Mouse (Mus musculus) gastrocnemius, adult 18-20 months (tissue): ENCODE measurements around the gene Prkce. TPM values are rescaled to one million over a fixed set of nuclear protein-coding genes. Genes with fewer than 3 reads are reported as not detected.

Experiments
- DNase-seq: peaks from one replicate; pipeline ENCODE4 v3.0.0; 2021; ENCODE audit warnings: low spot score
- total RNA-seq, 2 experiments: library from RNA; stranded (reverse); gene quantifications; 2 replicates each; pipeline ENCODE4 v1.2.3; 2021

Gene Prkce
- total RNA-seq, 2 experiments from 2014 or later = 11.6 to 12.3 TPM

DNA sequence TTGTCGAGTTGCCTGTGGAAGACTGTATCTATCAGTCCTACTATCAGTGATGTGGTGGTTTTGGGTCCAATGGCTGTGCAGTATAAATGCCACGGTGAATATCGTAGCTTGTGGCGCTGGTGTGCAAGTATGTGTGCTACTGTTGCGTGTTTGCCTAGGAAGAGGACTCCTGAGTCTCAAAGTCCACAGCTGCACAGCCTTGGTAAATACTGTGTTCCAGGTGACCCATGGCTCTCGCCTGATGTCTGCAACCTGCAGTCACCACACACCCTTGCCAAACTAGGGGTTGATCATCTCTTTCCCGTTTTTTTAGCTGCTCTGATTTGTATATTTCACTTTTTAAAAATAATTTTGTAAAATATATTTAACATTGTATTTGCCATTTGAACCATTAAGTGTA, 273.5 kb downstream of the Prkce start:
- DNase-seq = no peak

DNA sequence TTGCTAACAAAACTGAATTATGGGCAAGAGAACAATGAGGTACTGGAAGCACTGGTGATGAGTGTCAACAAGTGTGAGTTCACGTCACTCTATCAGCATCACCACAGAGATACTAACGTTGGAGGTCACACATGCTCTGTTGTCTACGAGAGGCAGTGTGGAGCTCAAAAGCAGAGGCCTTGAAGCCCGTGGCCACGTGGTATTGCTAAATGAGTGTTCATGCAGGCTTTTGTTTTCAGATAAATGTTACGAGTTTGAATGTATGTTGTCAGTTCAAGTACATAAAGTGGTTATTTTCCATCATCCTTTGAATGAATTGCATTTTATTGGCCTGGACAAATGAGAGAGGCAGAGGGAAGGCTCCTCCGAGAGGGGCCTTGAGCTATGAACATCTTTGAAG, 276.3 kb downstream of the Prkce start:
- DNase-seq = no peak

DNA sequence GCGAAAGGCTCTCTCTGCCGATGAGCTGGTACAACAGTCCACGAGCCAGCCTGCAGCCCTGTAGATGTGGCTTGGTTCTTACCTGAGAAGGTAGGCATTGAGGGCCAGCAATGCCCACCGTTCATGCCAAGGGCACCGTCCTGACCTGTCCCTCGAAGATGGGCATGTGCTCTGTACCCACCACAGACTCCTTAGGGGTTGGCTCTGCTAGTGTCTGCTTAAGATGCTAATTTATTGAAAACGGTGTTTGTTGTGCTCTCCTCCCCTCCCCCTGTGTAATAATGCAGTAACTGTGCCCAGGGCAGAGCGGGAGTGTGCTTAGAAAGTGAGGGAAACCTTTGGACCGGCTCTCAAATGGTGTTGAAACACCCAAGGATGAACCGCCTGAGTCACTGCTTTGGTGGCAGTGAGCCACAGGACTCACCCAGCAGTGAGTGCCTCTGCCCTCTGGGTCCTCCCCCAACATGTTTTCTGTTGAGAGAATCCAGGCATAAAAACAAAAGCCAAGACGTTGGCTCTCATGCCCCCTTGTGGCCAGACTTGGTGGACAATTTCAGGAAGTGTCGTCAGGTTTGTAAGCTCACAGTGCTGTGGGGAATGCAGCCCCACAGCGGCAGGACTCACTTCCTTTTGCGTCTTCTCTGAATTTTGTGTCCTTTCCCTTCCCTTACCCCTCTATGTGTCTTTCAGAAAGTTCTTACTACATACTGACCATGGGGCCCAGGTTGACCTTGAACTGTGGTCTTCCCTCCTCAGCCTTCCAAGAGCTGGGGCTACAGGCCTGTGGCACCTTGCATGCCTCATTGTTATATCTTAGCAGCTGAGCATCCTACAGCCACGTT, 277.2 kb downstream of the Prkce start:
- DNase-seq = peak; percentile 96

DNA sequence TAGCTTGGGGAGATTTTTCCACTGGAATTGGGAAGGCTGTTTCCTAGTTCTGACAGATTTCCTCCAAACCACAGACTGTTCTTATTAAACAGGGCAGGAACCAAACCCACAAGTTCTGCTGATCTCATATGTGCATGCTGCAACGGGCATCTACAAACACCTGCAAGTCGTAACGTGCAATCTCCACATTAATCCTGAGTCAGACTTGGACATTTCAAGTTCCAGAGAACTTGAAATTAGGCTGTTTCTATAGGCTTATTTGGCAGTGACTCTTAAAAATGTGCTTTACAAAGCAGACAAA, 277.8 kb downstream of the Prkce start:
- no peak for DNase-seq

DNA sequence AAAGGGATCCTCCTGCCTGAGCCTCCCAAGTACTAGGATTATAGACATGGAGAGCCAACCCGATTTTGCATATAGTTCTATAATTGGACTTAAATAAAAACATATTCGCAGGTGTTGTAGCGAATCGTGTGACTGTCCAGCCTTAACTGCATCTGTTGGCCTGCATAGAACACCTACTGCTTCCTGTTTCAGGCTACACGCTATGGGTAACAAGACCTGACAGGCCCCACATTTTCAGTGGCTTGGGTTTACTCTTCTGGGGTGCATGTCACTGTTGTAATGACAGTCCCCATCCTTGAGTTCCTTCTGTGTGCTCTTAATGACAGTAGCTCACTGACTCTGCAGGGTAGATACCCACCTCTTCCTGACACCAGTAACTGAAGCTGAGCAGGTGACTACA, 278.3 kb downstream of the Prkce start:
- DNase-seq = no peak

DNA sequence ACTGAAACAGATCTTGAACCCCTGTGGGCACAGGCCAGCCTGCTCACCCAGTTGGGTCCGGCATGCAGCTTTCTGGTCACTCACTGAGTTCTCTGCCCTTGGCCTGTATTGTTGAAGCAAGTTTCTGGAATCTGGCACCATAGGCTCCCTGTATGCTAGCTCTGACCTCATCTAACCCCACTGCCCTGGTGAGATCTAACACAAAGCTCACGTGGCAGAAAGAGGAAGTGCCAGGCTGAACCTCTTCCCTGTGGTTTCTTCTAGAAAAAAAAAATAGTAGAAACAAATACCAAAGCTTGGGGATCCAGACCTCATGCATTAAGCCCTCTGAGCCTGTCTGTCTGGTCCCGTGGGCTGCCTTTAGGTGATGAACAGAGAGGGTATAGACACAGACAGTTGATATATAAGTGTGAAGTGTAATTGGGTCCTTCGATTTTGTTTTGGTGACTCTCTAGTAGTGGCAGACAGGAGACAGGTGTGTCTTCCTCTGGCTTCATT, 279.6 kb downstream of the Prkce start:
- DNase-seq = no peak

DNA sequence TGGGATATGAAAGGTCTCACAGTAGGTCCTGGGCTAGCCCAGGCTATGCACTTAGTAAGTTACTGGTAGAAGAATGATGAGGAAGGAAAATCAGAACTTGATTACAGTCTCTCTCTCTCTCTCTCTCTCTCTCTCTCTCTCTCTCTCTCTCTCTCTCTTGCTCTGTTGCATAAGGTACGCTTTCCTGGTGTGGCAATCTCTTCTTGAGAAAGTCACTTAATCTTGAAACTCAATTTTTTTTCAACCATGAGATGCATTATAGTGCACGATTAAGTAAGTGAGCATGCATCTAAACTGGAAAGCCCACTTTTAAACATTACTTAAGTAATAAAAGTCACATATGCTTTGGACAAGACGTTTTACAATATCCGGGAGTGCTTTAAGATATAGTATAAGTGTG, 285.3 kb downstream of the Prkce start:
- no peak for DNase-seq

DNA sequence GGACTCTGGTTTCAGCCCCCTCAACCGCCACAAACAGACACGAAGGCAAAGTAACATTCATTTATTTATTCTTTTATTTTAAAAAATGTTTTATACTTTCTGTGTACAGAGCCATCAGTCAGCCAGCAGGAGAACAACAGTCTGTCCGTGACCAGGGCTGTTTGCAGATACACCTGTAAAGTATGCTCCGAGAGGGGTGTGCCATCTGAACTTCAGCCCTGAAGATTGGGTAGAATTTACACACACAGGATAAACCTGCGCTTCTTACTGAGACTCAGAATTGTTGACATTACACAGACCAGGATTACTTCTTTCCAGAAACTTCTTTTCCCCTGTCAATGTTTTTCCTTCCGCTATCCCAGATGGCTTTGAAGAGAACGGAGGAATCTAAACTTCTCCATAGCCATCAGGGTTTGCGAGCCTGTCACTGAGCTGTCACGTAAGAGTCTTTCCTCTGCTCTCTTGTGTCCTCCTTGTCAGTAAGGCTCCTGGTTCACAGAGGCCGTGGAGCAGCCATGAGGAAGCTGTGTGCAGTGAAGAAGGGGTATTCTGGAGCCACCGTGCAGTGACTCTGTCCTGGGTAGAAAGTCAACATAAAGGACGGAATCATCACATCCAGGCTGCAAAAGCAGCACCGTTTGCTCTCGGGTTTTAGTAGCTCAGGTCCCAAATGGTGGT, 286.2 kb downstream of the Prkce start:
- DNase-seq = no peak

DNA sequence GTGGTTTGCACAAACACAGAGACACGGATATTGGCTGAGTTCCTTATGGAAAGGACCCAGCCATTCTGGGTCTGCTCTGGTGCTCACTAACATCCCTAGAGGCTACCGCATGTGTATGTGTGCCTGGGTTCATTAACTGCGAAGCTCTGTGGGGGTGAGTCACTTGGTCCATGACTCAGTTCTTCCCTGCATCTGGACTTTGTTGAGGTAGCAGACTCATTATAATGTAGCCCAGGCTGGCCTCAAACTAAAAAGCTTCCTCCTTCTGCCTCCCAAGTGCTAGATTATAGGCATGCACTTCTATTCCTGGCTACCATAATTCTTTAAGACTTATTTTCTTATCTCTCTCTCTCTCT, 286.7 kb downstream of the Prkce start:
- DNase-seq = no peak

DNA sequence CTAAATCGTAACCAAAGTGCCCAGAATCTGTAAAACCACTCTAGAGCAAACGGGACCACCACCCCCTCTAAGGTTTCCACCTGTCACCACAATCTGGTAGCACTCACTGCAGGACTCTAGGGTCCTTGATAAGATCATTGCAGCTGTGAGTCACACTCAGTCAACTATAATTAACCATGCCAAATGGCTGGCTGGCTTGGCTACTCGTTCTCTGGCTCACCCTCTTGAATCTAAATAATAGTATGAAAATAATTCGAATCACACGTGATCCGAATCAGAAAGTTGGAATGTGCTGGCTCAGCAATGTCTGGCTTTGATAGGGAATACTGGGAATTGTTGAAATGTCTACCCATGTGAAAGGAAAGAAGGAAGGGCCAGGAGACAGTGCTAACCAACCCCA, 288.9 kb downstream of the Prkce start:
- DNase-seq = no peak

DNA sequence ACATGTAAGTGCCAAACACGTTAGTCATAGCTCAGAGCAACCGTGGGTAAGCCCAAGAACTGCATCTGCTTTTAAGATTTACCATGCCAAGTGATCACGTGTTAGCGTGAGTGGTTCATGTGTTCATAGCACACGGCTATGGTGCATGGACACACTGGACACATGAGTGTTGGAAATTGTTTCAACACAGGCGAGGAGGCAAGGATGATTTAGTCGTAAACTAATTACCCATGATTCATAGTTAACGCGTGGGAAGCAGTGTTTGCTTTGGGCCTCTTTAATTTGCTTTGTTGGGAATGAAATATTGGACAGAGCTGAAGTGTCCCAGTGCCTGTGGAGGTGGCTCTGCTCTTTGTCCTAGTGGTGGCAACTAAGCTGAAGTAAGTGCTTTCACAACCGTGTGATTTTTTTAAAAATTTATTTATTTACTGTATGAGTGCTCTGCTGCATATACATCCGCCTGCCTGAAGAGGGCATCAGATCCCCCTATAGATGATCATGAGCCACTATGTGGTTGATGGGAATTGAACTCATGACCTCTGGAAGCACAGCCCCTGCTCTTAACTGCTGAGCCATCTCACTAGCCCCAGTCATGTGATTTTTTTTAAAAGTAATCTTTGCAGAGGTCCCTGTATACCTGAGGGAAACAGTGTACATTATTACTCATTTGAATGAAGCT, 290.9 kb downstream of the Prkce start:
- no peak for DNase-seq

DNA sequence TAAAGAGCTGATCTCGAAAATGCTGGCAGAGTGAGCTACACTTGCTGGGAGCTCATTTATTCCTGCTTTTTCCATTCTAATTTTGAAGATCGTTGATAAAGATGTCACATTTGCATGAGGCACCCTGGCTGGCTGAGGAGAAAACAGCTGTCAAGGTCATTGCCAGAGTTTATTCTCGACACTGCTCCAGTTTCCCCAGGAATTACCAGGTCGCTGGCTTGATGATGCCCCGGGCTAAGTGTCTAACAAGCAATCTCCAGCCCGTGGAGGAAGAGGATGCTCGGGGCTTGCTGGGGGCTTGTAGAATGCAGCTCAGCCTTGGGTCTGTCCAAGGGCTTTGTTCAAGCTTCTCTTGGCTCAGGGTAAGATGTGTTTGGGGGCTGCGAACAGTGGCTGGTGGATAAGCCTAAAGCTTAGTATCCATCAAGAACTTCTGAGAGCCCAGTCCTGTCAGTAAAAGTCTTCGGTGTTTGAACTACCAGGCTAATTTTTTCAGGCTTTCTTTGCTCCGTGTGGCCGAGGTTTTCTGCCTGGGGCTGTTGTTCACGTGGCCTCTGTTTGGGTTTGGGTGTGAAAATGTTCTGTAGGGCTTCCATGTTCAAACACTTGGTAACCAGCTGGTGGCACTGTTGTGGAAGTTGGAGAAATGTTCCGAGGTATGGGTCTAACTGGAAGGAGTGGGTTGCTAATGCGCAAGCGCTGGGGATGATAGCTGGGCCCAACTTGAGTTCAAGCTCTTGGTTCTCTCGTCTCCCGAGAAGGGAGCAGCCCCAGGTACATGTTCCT, 293.3 kb downstream of the Prkce start:
- peak; percentile 15 for DNase-seq

DNA sequence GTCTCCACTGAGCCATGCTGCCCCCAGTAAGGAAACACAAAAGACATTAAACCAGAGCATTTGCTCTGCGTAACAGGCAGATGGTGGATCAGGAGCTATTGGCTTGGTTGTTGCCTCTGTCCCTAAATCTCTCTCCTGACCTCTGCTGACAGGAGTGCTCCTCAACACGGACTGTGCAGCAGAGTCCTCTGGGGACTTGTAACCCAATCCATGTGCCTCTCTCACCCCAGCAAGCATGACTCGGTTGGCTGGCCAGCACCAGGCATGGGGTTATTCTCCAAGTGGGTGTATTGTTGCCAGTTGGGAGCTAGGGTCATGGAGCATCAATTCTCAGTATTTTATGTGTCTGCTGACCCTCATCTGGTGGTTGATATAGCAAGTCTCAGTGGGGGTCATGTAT, 295.8 kb downstream of the Prkce start:
- peak; percentile 34 for DNase-seq

DNA sequence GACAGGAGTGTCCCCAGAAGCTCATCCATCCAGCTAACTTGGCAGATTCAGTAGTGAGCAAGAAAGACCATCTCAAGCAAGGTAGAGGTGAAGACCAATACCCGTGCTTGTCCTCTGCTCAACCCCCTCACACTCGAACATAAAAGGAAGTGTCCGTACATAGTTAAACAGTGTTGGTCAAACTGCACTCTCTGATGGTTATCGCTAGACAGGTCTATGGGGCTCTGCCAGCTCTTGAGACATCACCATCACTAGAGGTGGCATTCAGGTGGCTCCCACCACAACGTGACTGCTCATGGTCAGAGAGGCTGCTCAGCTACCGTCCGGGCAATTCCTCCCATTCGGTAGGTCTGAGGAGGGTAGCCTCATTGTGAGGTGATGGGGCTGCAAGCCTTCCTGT, 296.6 kb downstream of the Prkce start:
- no peak for DNase-seq

DNA sequence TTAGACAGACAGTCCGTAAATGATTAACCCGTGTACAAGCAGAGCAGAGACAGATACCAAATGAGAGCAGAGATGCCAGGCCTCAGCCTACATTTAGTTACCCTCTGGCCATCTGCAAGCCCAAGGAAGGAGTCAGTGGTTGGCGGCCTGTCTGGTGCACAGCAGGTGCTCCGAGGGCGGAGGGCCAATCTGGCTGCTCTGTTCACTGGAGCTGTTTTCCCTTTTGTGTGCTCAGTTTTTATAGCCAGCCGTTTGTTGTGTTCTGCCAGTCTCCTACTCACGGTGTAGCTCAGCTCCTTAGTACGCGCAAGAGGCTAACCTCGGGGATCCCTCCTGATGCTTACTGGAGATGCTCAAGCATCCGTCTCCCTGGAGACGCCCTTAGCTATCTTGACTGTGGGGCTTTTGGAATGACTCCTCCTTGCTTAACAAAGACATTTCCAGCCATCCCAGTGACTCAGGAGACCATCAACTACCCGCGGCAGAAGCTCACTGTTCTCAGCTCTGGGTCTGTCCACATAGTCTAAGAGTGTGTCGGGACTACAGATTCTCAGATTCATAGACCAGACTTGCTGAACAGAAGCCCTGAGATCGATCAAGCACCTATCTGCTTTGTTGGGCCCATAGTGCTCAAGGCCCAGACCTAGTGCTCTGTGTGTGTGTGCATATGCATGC, 297.2 kb downstream of the Prkce start:
- DNase-seq = no peak

DNA sequence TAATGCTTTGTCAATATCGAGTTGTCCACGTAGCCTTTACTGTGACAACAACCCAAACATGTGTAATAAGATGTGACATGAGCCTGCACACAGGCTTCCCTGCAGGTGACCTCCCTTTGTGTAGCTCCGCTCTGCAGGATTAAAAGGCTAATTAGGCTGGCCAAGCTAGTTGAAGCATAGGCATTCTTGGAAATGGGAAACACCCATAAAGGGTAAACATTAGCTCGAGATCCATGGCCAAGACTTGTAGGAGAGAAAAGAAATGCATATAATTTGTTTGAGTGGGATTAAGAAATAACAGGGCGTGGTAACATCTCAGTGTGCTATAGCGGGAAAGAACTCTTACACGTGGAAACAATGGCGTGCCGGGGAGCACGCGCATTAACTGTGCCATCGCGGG, 298.3 kb downstream of the Prkce start:
- DNase-seq = no peak

DNA sequence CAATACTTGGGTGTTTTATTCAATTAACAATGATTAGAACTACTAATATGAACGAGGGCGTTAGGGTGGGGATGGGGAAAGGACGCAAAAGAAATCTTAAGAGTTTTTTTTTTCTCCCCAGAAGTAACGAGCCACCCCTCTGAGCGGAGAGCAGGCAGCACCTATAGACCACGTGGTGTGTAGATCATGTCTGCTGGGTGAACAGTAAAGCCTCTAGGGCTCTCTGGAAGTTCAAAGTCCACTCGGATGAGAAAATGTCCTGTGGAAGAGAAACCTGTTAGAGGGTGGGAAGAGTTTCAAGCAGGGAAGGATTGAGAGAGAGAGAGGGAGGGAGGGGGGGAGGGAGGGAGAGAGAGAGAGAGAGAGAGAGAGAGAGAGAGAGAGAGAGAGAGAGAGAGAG, 298.8 kb downstream of the Prkce start:
- no peak for DNase-seq

DNA sequence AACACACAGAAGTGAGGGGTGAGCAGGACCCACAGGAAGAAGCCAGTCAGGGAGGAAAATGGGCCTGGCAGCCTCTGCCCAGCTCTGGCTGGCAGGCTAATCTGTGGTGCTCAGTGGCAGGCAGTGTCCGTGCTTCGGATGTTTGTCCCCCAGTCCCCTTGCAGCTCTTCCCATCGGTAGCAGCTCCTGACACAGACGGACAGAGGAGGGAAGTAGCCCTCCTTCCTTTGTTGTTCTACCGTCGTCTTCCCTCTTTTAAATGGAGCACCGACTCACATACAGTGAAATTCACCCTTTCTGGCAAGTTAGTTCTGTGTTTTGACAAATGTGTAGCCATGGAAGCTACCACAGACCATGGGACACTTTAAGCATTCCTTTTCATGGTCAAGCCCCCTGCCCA, 299.3 kb downstream of the Prkce start:
- no peak for DNase-seq

DNA sequence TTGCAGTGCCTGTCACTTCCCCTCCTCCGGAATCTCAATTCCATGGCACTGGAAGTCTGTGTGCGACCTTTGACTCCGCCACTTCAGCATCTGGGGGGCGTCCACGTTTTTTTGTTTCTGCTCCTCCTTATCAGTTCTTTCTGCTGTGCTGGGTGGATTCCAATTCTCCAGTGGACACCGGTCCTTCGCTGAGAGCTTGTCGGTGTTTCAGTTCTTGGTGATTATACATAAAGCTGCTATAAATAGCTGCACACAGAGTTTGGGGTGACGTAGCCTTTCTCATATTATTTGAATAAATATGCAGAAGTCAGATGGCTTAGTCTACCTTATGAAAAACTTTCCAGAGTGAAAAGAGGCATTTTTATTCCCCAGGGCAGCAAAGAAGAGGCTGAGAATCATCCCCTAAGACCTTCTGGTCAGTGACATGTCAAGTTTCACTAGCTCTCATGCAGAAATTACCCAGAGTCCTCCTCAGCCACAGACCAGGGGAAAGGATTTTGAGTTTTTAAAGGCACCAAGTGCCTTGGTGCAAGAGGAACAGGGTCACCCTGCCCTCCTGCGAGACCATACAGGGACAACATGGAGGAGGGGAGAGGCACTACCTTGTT, 299.8 kb downstream of the Prkce start:
- DNase-seq = no peak

DNA sequence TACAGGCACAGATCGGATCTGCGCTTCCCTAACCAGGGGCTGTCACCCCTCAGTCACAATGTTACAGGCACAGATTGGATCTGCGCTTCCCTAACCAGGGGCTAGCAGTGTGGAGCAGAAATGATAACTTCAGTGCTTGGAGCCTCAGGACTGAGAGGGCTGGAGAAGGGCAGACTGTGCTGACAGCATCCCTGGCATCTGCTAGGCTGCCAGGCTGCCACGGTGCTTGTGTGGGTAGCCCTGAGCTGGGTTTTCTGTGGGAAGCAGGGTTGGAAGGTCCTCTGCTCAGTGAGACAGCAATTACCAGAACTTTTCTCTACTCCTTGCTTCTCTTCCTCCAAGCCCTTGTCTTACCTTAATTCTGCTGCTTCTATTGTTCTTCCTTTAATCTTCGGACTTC, 300.4 kb downstream of the Prkce start:
- no peak for DNase-seq

DNA sequence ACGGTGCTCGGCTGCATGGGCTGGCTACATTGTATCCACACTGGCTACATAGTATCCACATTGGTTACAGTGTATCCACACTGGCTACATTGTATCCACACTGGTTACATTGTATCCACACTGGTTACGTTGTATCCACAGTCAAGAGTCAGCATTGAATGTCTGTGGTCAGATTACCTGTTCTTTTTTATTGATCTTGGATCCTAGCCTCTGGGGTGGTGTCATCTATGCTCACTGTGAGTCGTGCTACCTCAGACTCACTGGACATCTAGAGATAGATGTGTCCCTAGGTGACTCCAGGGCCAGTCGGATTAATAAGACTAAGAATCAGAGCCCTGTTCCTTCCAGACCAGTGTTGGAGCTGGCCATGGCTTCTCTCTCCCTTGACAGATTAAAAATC, 302.6 kb downstream of the Prkce start:
- no peak for DNase-seq
